Mouse (Mus musculus) ES-E14 (cell line): ENCODE data around the gene Mdm2. TPM values are rescaled to one million over a fixed set of nuclear protein-coding genes. Genes with fewer than 3 reads are reported as not detected.

Source experiments
- DNase-seq: peaks from one replicate; pipeline ENCODE4 v3.0.0-alpha.2; 2013; ENCODE audit warnings: low read depth, low spot score
- H3K27ac ChIP-seq: 2 replicates; pipeline ENCODE4 v1.5.1; 2012; ENCODE audit warnings: low read depth, mild to moderate bottlenecking, low read length, moderate library complexity, mixed read lengths; ENCODE audit not compliant: poor library complexity, insufficient read depth, severe bottlenecking
- H3K36me3 ChIP-seq: 2 replicates; pipeline ENCODE4 v1.6.1; 2012; ENCODE audit warnings: mild to moderate bottlenecking, low read length, moderate library complexity, mixed read lengths; ENCODE audit not compliant: control insufficient read depth, poor library complexity, insufficient read depth, severe bottlenecking
- H3K4me1 ChIP-seq, 2 experiments: fragments of 150-350 bp in 1 of 2; sonication (generic) in 1 of 2; 2 replicates each; pipeline ENCODE4 v1.6.1; 2012; ENCODE audit warnings: low read length in 2 of 2, mild to moderate bottlenecking in 1 of 2, mixed read lengths in 1 of 2; ENCODE audit not compliant: control insufficient read depth in 2 of 2, insufficient read depth in 2 of 2, poor library complexity in 1 of 2
- H3K4me3 ChIP-seq, 2 experiments: fragments of 150-350 bp in 1 of 2; sonication (generic) in 1 of 2; 2 replicates each; pipeline ENCODE4 v1.5.1; 2012; ENCODE audit warnings: low read length in 2 of 2, low read depth in 1 of 2, mild to moderate bottlenecking in 1 of 2, mixed read lengths in 1 of 2; ENCODE audit not compliant: insufficient read depth in 1 of 2, poor library complexity in 1 of 2, severe bottlenecking in 1 of 2
- H3K9ac ChIP-seq: 2 replicates; pipeline ENCODE4 v1.6.1; 2012; ENCODE audit warnings: low read depth, mild to moderate bottlenecking, low read length, mixed read lengths; ENCODE audit not compliant: poor library complexity, insufficient read depth, severe bottlenecking
- H3K9me3 ChIP-seq: fragments of 150-350 bp; sonication (generic); 2 replicates; pipeline ENCODE4 v1.6.1; 2012; ENCODE audit warnings: low read depth, mild to moderate bottlenecking, low read length; ENCODE audit not compliant: control insufficient read depth, insufficient read depth
- CHD2 ChIP-seq: IDR thresholded peaks from 2 replicates; pipeline ENCODE4 v1.6.1; 2014; ENCODE audit warnings: mild to moderate bottlenecking, low read depth, low read length, inconsistent platforms
- HCFC1 ChIP-seq: IDR thresholded peaks from 2 replicates; pipeline ENCODE4 v1.6.1; 2012; ENCODE audit warnings: low read length, inconsistent platforms, borderline replicate concordance; ENCODE audit not compliant: insufficient read depth
- MAFK ChIP-seq: IDR thresholded peaks from 2 replicates; pipeline ENCODE4 v1.6.1; 2014; ENCODE audit warnings: mild to moderate bottlenecking, low read depth, low read length, inconsistent platforms; ENCODE audit not compliant: insufficient read depth
- ZC3H11A ChIP-seq: IDR thresholded peaks from 2 replicates; pipeline ENCODE4 v1.6.1; 2012; ENCODE audit warnings: low read depth, mild to moderate bottlenecking, inconsistent platforms, low read length, borderline replicate concordance
- ZNF384 ChIP-seq: IDR thresholded peaks from 2 replicates; pipeline ENCODE4 v1.6.1; 2012; ENCODE audit warnings: low read depth, low read length, inconsistent platforms
- in situ Hi-C, 2 experiments: fragments of 600-800 bp; cut with MboI; formaldehyde crosslinking; loops; one replicate each; pipeline ENCODE4 v1.15.1; 2025; ENCODE audit warnings: low sequenced_read_pairs in 2 of 2, inconsistent platforms in 1 of 2; ENCODE audit not compliant: unreplicated experiment in 2 of 2
- total RNA-seq: library from RNA; depleted of rRNA; stranded (reverse); fragments of 300-350 nt; gene quantifications from 2 replicates; pipeline ENCODE4 v1.2.3, GENCODE M21; 2012

Gene Mdm2
- total RNA-seq, 1 experiment = 178 TPM

GRCm38 (mm10) chr10:117742618-117743017, 32.1 kb upstream of the Mdm2 start:
- peaks cover 0 to 13% of the 10 kb centered on the region in 2 experiments; a peak in 1 of 4 replicates for H3K4me1 ChIP-seq
- no peaks in the 10 kb centered on the region for H3K9me3 ChIP-seq
- no peak overlapping the region for H3K9ac ChIP-seq
- in situ Hi-C loops = no loop called here
- DNase-seq = no peak
- H3K27ac ChIP-seq = no peak overlapping the region
- H3K36me3 ChIP-seq = peaks cover 21% of the 10 kb centered on the region; the same call in 1 of the 2 replicates
- no peak overlapping the region for H3K4me3 ChIP-seq
- TF ChIP-seq CHD2 (no peak), ZC3H11A (no peak), HCFC1 (no peak), ZNF384 (no peak)

DNA sequence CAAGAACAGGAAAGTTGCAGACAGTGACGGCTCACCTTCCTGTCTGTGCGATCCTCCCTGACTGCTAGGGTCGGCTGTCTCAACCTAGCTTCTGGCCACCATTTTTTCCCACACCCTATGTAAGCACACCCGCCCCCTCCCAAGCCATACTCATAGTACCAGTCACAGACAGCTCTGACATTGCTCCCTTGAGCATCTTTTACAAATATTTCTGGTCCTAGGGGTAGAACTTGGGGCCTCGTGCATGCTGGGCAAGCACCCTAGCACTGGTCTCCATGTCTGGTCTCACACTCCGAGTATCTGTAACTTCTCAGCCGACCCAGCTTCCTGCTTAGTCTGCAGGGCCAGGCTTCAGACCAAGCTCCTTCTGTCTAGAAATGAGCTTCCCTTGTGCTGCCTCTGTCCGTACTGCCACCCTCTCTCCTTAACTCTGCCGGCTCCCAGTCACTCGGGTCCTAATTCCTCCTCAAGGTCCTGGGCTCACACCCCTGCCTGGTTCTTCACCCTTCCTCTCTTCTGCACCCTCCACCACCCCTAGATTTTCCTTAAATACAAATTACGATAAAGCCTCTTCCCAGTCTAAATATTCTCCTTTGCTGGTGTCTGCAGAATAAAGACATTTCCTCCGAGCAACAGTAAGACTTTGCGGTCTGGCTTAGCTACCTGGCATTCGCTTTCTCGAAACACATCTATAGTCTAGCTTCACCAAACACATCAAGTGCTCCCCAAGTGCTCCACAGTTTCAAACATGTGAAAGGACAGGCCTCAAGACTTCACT, 31.3 kb upstream of the Mdm2 start:
- no peak overlapping the region for H3K27ac ChIP-seq
- H3K9ac ChIP-seq = 0 out of 2 replicates have a peak overlapping the region, but pooled peaks have one; percentile 14
- H3K4me3 ChIP-seq = no peak overlapping the region
- DNase-seq = no peak
- peaks cover 23% of the 10 kb centered on the region; the same call in 1 of the 2 replicates for H3K36me3 ChIP-seq
- in situ Hi-C loops = no loop called here
- no peaks in the 10 kb centered on the region for H3K9me3 ChIP-seq
- TF ChIP-seq HCFC1 (no peak), MAFK (no peak), ZNF384 (no peak), CHD2 (no peak)
- peaks cover 0 to 11% of the 10 kb centered on the region in 2 experiments; a peak in 1 of 4 replicates for H3K4me1 ChIP-seq

- Histone ChIP-seq H3K36me3 (peaks cover 31% of the 10 kb centered on the region; the same call in 1 of the 2 replicates), H3K4me1 (peaks cover 0 to 11% of the 10 kb centered on the region in 2 experiments; a peak in 1 of 4 replicates), H3K9me3 (no peaks in the 10 kb centered on the region), H3K9ac (no peak overlapping the region), H3K27ac (no peak overlapping the region), H3K4me3 (no peak overlapping the region)
- no peak for TF ChIP-seq ZC3H11A
- TF ChIP-seq ZNF384 = no peak
- TF ChIP-seq MAFK = no peak
- TF ChIP-seq CHD2 = no peak
- TF ChIP-seq HCFC1 = no peak
- no peak for DNase-seq
- in situ Hi-C loops = no loop called here
Observed at GRCm38 (mm10) chr10:117740921-117741320, 30.4 kb upstream of the Mdm2 start.

GRCm38 (mm10) chr10:117740171-117740570, 29.6 kb upstream of the Mdm2 start:
- peaks cover 31% of the 10 kb centered on the region; the same call in 1 of the 2 replicates for H3K36me3 ChIP-seq
- DNase-seq = no peak
- H3K9ac ChIP-seq = no peak overlapping the region
- TF ChIP-seq ZC3H11A = no peak
- TF ChIP-seq CHD2 = no peak
- H3K4me1 ChIP-seq = peaks cover 0 to 11% of the 10 kb centered on the region in 2 experiments; a peak in 1 of 4 replicates
- no peak overlapping the region for H3K27ac ChIP-seq
- no peak overlapping the region for H3K4me3 ChIP-seq
- H3K9me3 ChIP-seq = no peaks in the 10 kb centered on the region
- in situ Hi-C loops = no loop called here
